Mouse (Mus musculus): ENCODE data around the gene Ipo13. TPM values are rescaled to one million over a fixed set of nuclear protein-coding genes. Genes with fewer than 3 reads are reported as not detected.
A peak's percentile ranks its signal among the peaks of the same experiment; 100 is the strongest.

The Ipo13 gene
- polyA plus RNA-seq, 1 experiment from 2014 or later: 17.4 TPM

GRCm38 (mm10) chr4:117878703-117879102, 36.1 kb downstream of the Ipo13 start:
- WGBS (ENCODE audit: insufficient replicate concordance): 49% methylated on average over 5 of the region's 5 CpGs
- H3K27me3 ChIP-seq (ENCODE audit: control insufficient read depth, insufficient read depth, low read depth, low read length): peaks cover 40% of the 10 kb centered on the region
- no peaks in the 10 kb centered on the region for H3K9me3 ChIP-seq (replicated peaks; ENCODE audit: control insufficient read depth, low read length)
- H3K27ac ChIP-seq (ENCODE audit: low read length): no peak overlapping the region
- H3K9ac ChIP-seq (ENCODE audit: low read depth, low read length): no peak overlapping the region
- no peak overlapping the region for H3K4me2 ChIP-seq (ENCODE audit: low read depth, low read length)
- H3K4me1 ChIP-seq (ENCODE audit: control insufficient read depth, low read depth, low read length): peaks cover 11% of the 10 kb centered on the region
- ATAC-seq (ENCODE audit: low read depth): no peak
- H3K4me3 ChIP-seq (ENCODE audit: low read depth, low read length): no peak overlapping the region
- H3K36me3 ChIP-seq (ENCODE audit: control insufficient read depth, insufficient read depth): no peaks in the 10 kb centered on the region

- Histone ChIP-seq H3K4me2 (ENCODE audit: low read depth, low read length) (no peak overlapping the region), H3K27ac (ENCODE audit: low read length) (no peak overlapping the region), H3K27me3 (ENCODE audit: control insufficient read depth, insufficient read depth, low read depth, low read length) (peaks cover 36% of the 10 kb centered on the region), H3K4me1 (ENCODE audit: control insufficient read depth, low read depth, low read length) (peaks cover 7% of the 10 kb centered on the region), H3K4me3 (ENCODE audit: low read depth, low read length) (no peak overlapping the region), H3K36me3 (ENCODE audit: control insufficient read depth, insufficient read depth) (no peaks in the 10 kb centered on the region), H3K9me3 (replicated peaks; ENCODE audit: control insufficient read depth, low read length) (no peaks in the 10 kb centered on the region), H3K9ac (ENCODE audit: low read depth, low read length) (no peak overlapping the region)
- 74% methylated on average over 10 of the region's 10 CpGs for WGBS (ENCODE audit: insufficient replicate concordance)
- no peak for ATAC-seq (ENCODE audit: low read depth)
Observed at GRCm38 (mm10) chr4:117878301-117878700, 36.5 kb downstream of the Ipo13 start.

GRCm38 (mm10) chr4:117873615-117874014, 41.2 kb downstream of the Ipo13 start:
- Histone ChIP-seq H3K9me3 (replicated peaks; ENCODE audit: control insufficient read depth, low read length) (no peaks in the 10 kb centered on the region), H3K9ac (ENCODE audit: low read depth, low read length) (no peak overlapping the region), H3K27me3 (ENCODE audit: control insufficient read depth, insufficient read depth, low read depth, low read length) (no peaks in the 10 kb centered on the region; the same call in 1 of the 2 replicates), H3K36me3 (ENCODE audit: control insufficient read depth, insufficient read depth) (peaks cover 11% of the 10 kb centered on the region), H3K4me1 (ENCODE audit: control insufficient read depth, low read depth, low read length) (peaks cover 24% of the 10 kb centered on the region), H3K27ac (ENCODE audit: low read length) (no peak overlapping the region), H3K4me2 (ENCODE audit: low read depth, low read length) (no peak overlapping the region), H3K4me3 (ENCODE audit: low read depth, low read length) (no peak overlapping the region)
- WGBS (ENCODE audit: insufficient replicate concordance): 84% methylated on average over 9 of the region's 9 CpGs
- ATAC-seq (ENCODE audit: low read depth): no peak

- peak; percentile 37 for ATAC-seq (ENCODE audit: low read depth)
- Histone ChIP-seq H3K27ac (ENCODE audit: low read length) (peak within 1 kb of the TSS; percentile 13; the same call in 1 of the 2 replicates), H3K36me3 (ENCODE audit: control insufficient read depth, insufficient read depth) (peaks cover 23% of the 10 kb centered on the region), H3K4me1 (ENCODE audit: control insufficient read depth, low read depth, low read length) (peaks cover 27% of the 10 kb centered on the region), H3K4me3 (ENCODE audit: low read depth, low read length) (peak within 1 kb of the TSS; percentile 4), H3K9me3 (replicated peaks; ENCODE audit: control insufficient read depth, low read length) (no peaks in the 10 kb centered on the region), H3K4me2 (ENCODE audit: low read depth, low read length) (peak within 1 kb of the TSS; percentile 46), H3K9ac (ENCODE audit: low read depth, low read length) (0 out of 2 replicates have a peak within 1 kb of the TSS, but pooled peaks have one; percentile 2), H3K27me3 (ENCODE audit: control insufficient read depth, insufficient read depth, low read depth, low read length) (no peaks in the 10 kb centered on the region; the same call in 1 of the 2 replicates)
- 19% methylated on average over 14 of the region's 14 CpGs for WGBS (ENCODE audit: insufficient replicate concordance)
Observed at GRCm38 (mm10) chr4:117872471-117872886, 42.3 kb downstream of the Ipo13 start, which contains the start of gene Ccdc24. Gene Ccdc24, minus strand, starts transcription at chr4:117872557.

GRCm38 (mm10) chr4:117871787-117872186, 43.0 kb downstream of the Ipo13 start:
- Histone ChIP-seq H3K4me2 (ENCODE audit: low read depth, low read length) (no peak overlapping the region), H3K9me3 (replicated peaks; ENCODE audit: control insufficient read depth, low read length) (no peaks in the 10 kb centered on the region), H3K4me1 (ENCODE audit: control insufficient read depth, low read depth, low read length) (peaks cover 30% of the 10 kb centered on the region), H3K4me3 (ENCODE audit: low read depth, low read length) (no peak overlapping the region), H3K27me3 (ENCODE audit: control insufficient read depth, insufficient read depth, low read depth, low read length) (no peaks in the 10 kb centered on the region; the same call in 1 of the 2 replicates), H3K27ac (ENCODE audit: low read length) (peak overlapping the region; percentile 13; the same call in 1 of the 2 replicates), H3K36me3 (ENCODE audit: control insufficient read depth, insufficient read depth) (peaks cover 30% of the 10 kb centered on the region), H3K9ac (ENCODE audit: low read depth, low read length) (no peak overlapping the region)
- ATAC-seq (ENCODE audit: low read depth): peak; percentile 35
- 55% methylated on average over 7 of the region's 7 CpGs for WGBS (ENCODE audit: insufficient replicate concordance)

- WGBS (ENCODE audit: insufficient replicate concordance): 39% methylated on average over 1 of the region's 1 CpGs
- ATAC-seq (ENCODE audit: low read depth): 0 out of 2 replicates have a peak, but pooled peaks have one; percentile 14
- H3K4me1 ChIP-seq (ENCODE audit: control insufficient read depth, low read depth, low read length): peaks cover 30% of the 10 kb centered on the region
Observed at GRCm38 (mm10) chr4:117870437-117870836, 44.4 kb downstream of the Ipo13 start.

GRCm38 (mm10) chr4:117869317-117869716, 45.5 kb downstream of the Ipo13 start:
- no peak overlapping the region for H3K27ac ChIP-seq (ENCODE audit: low read length)
- no peak for ATAC-seq (ENCODE audit: low read depth)
- no peaks in the 10 kb centered on the region; the same call in 1 of the 2 replicates for H3K27me3 ChIP-seq (ENCODE audit: control insufficient read depth, insufficient read depth, low read depth, low read length)
- H3K4me2 ChIP-seq (ENCODE audit: low read depth, low read length): no peak overlapping the region
- H3K9ac ChIP-seq (ENCODE audit: low read depth, low read length): no peak overlapping the region
- WGBS (ENCODE audit: insufficient replicate concordance): 82% methylated on average over 9 of the region's 9 CpGs
- H3K36me3 ChIP-seq (ENCODE audit: control insufficient read depth, insufficient read depth): peaks cover 53% of the 10 kb centered on the region
- H3K9me3 ChIP-seq (replicated peaks; ENCODE audit: control insufficient read depth, low read length): no peaks in the 10 kb centered on the region
- H3K4me3 ChIP-seq (ENCODE audit: low read depth, low read length): no peak overlapping the region
- H3K4me1 ChIP-seq (ENCODE audit: control insufficient read depth, low read depth, low read length): peaks cover 30% of the 10 kb centered on the region

More at GRCm38 (mm10) chr4:117870437-117870836, 44.4 kb downstream of the Ipo13 start:
- peaks cover 42% of the 10 kb centered on the region for H3K36me3 ChIP-seq (ENCODE audit: control insufficient read depth, insufficient read depth)
- no peak overlapping the region for H3K4me2 ChIP-seq (ENCODE audit: low read depth, low read length)
- no peak overlapping the region for H3K9ac ChIP-seq (ENCODE audit: low read depth, low read length)
- H3K4me3 ChIP-seq (ENCODE audit: low read depth, low read length): no peak overlapping the region
- no peaks in the 10 kb centered on the region; the same call in 1 of the 2 replicates for H3K27me3 ChIP-seq (ENCODE audit: control insufficient read depth, insufficient read depth, low read depth, low read length)
- H3K27ac ChIP-seq (ENCODE audit: low read length): peak overlapping the region; percentile 6; the same call in 1 of the 2 replicates
- no peaks in the 10 kb centered on the region for H3K9me3 ChIP-seq (replicated peaks; ENCODE audit: control insufficient read depth, low read length)

GRCm38 (mm10) chr4:117867823-117868222, 47.0 kb downstream of the Ipo13 start:
- peaks cover 30% of the 10 kb centered on the region for H3K4me1 ChIP-seq (ENCODE audit: control insufficient read depth, low read depth, low read length)
- H3K9me3 ChIP-seq (replicated peaks; ENCODE audit: control insufficient read depth, low read length): no peaks in the 10 kb centered on the region
- no peak overlapping the region for H3K4me3 ChIP-seq (ENCODE audit: low read depth, low read length)
- no peaks in the 10 kb centered on the region; the same call in 1 of the 2 replicates for H3K27me3 ChIP-seq (ENCODE audit: control insufficient read depth, insufficient read depth, low read depth, low read length)
- no peak for ATAC-seq (ENCODE audit: low read depth)
- no peak overlapping the region for H3K27ac ChIP-seq (ENCODE audit: low read length)
- WGBS (ENCODE audit: insufficient replicate concordance): 18% methylated on average over 24 of the region's 24 CpGs
- no peak overlapping the region for H3K4me2 ChIP-seq (ENCODE audit: low read depth, low read length)
- peaks cover 68% of the 10 kb centered on the region for H3K36me3 ChIP-seq (ENCODE audit: control insufficient read depth, insufficient read depth)
- no peak overlapping the region for H3K9ac ChIP-seq (ENCODE audit: low read depth, low read length)

GRCm38 (mm10) chr4:117867000-117867399, 47.8 kb downstream of the Ipo13 start:
- H3K9ac ChIP-seq (ENCODE audit: low read depth, low read length): no peak overlapping the region
- H3K4me3 ChIP-seq (ENCODE audit: low read depth, low read length): no peak overlapping the region
- WGBS (ENCODE audit: insufficient replicate concordance): 24% methylated on average over 6 of the region's 6 CpGs
- H3K27ac ChIP-seq (ENCODE audit: low read length): no peak overlapping the region
- peaks cover 25% of the 10 kb centered on the region for H3K4me1 ChIP-seq (ENCODE audit: control insufficient read depth, low read depth, low read length)
- no peaks in the 10 kb centered on the region; the same call in 1 of the 2 replicates for H3K27me3 ChIP-seq (ENCODE audit: control insufficient read depth, insufficient read depth, low read depth, low read length)
- H3K36me3 ChIP-seq (ENCODE audit: control insufficient read depth, insufficient read depth): peaks cover 76% of the 10 kb centered on the region
- ATAC-seq (ENCODE audit: low read depth): no peak
- no peak overlapping the region for H3K4me2 ChIP-seq (ENCODE audit: low read depth, low read length)
- no peaks in the 10 kb centered on the region for H3K9me3 ChIP-seq (replicated peaks; ENCODE audit: control insufficient read depth, low read length)

All from liver, embryonic 16.5 days (tissue).